Mouse (Mus musculus) CH12.LX (cell line): ENCODE results near the gene Acss1.

Experiments used
- BHLHE40 ChIP-seq: IDR thresholded peaks from 2 replicates; pipeline ENCODE4 v1.6.1; 2011; ENCODE audit warnings: mild to moderate bottlenecking, low read depth, low read length, improper control_type of control experiment
- CHD2 ChIP-seq: IDR thresholded peaks from 2 replicates; pipeline ENCODE4 v1.6.1; 2011; ENCODE audit warnings: low read length, improper control_type of control experiment
- CTCF ChIP-seq, 2 experiments: IDR thresholded peaks in 1 of 2; conservative IDR thresholded peaks in 1 of 2; 2 replicates each; pipeline ENCODE4 v1.5.1; 2011 to 2012; ENCODE audit warnings: low read depth in 2 of 2, low read length in 2 of 2, improper control_type of control experiment in 1 of 2, inconsistent platforms in 1 of 2, mild to moderate bottlenecking in 1 of 2, moderate library complexity in 1 of 2
- EP300 ChIP-seq: IDR thresholded peaks from 2 replicates; pipeline ENCODE4 v1.6.1; 2011; ENCODE audit warnings: low read length, improper control_type of control experiment
- ETS1 ChIP-seq: conservative IDR thresholded peaks from 2 replicates; pipeline ENCODE4 v1.6.1; 2012; ENCODE audit warnings: low read depth, mild to moderate bottlenecking, inconsistent platforms, low read length, improper control_type of control experiment, moderate library complexity
- MAX ChIP-seq: IDR thresholded peaks from 2 replicates; pipeline ENCODE4 v1.6.1; 2011; ENCODE audit warnings: low read length, improper control_type of control experiment
- NELFE ChIP-seq: IDR thresholded peaks from 2 replicates; pipeline ENCODE4 v1.6.1; 2011; ENCODE audit warnings: low read depth, low read length, improper control_type of control experiment
- POLR2A ChIP-seq: IDR thresholded peaks from 2 replicates; pipeline ENCODE4 v1.6.1; 2011; ENCODE audit warnings: low read depth, mild to moderate bottlenecking, improper control_type of control experiment, low read length
- SIN3A ChIP-seq: IDR thresholded peaks from 2 replicates; pipeline ENCODE4 v1.6.1; 2012; ENCODE audit warnings: low read length, improper control_type of control experiment, inconsistent platforms
- SMC3 ChIP-seq: IDR thresholded peaks from 2 replicates; pipeline ENCODE4 v1.6.1; 2011; ENCODE audit warnings: low read depth, low read length, improper control_type of control experiment
- ZKSCAN1 ChIP-seq: IDR thresholded peaks from 2 replicates; pipeline ENCODE4 v1.6.1; 2012; ENCODE audit warnings: low read depth, inconsistent platforms, low read length, improper control_type of control experiment, borderline replicate concordance

- TF ChIP-seq ZKSCAN1, result no peak
- 0 out of 2 replicates have a peak, but pooled peaks have one; percentile 7 for TF ChIP-seq POLR2A
- no peak for TF ChIP-seq CTCF (conservative IDR thresholded peaks at IDR 0.05 in 1 of 2, IDR thresholded peaks at IDR 0.05 in 1 of 2; ENCODE audit: low read depth in 2 of 2, low read length in 2 of 2)
- TF ChIP-seq BHLHE40, result no peak; the same call in 1 of the 2 replicates
- TF ChIP-seq ETS1, result no peak; the same call in 1 of the 2 replicates
- TF ChIP-seq SIN3A, result no peak
- no peak for TF ChIP-seq SMC3
- peak; percentile 67 for TF ChIP-seq CHD2
- no peak for TF ChIP-seq MAX
- TF ChIP-seq EP300, result peak; percentile 59
- TF ChIP-seq NELFE, result no peak
Measured at GRCm38 (mm10) chr2:150666723-150667064, 1.6 kb downstream of the Acss1 start.
